Mouse (Mus musculus) mouse embryonic stem cell (cell line): Measurements from ENCODE around the gene Ppm1l.

Source experiments
- in situ Hi-C, 2 experiments: fragments of 300-500 bp; cut with MboI; formaldehyde crosslinking; loops; 1 replicate in 1 of 2; 3 replicates in 1 of 2; pipeline ENCODE4 v1.14.3; 2019 to 2020; ENCODE audit warnings: low sequenced_read_pairs in 2 of 2, low pct_unique_long_range_greater_than_20kb in 1 of 2, mixed read lengths in 1 of 2; ENCODE audit not compliant: unreplicated experiment in 1 of 2

Gene Ppm1l

DNA sequence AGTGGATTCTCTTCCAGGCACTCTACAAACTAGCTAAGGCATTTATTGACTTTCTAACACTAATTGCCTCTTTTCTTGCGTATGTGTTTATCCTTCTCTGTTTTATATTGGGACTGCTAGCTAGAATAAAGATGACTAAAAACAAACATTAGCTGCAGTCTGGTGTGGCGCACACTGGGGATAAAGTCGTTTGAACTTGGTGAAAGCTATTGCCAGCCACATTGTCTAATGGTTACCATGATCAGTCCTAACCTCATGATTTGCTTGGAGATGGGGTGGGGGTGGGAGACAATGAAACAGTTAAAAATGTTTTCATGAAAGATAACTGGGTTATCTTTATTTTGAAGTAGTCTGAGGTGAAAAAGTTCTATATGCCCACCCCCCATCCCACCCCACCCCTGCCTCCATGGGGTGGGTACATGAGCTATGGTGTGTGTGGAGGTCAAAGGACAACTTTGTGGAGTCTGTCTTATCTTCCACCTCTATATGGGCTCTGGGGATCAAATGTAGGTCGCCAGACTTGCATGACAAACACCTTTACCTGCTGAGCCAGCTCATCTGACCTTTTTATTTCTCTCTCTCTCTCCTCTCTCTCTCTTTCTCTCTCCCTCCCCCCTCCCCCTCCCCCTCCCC, 43.7 kb downstream of the Ppm1l start:
- in situ Hi-C loops, result no loop called here

DNA sequence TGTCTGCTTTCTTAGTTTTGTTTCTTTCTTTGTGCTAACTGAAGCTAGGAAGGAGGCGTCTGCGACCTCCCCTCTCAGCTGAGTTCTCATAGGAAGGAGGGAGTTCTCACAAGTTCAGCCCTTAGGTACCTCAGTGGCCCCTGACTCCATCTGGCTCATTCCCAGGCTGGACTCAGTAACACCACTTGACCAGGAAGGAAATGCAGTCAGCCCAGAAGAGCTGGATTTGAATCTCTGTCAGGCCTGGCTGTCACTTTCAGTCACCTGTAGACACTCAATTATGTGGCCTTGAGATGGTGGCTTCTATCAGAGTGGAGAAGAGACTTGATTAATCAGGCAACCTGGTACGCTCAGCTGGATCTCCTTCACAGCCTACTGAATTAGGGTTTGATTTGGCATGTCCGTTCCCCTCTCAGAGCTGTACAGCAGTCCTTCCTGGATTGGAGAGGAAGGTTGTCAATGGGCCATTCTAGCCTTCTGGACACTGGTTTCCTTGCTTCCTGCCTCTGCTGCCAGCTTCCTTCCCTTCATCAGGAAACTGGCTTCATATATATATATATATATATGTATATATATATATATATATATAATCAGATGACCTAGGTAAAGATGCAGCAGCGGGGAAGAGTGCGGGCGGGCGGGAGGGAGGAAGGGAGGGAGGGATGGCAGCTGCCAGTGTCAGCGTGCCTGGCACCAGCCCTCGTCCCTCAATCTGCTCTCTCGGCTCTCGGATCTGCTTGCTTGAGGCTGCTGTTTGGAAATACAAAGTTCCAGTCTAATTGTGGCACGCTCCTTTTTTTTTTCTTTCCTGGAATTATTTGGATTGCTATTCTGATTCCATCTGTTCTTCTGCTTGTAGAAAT, 45.1 kb downstream of the Ppm1l start:
- in situ Hi-C loops, result no loop called here

DNA sequence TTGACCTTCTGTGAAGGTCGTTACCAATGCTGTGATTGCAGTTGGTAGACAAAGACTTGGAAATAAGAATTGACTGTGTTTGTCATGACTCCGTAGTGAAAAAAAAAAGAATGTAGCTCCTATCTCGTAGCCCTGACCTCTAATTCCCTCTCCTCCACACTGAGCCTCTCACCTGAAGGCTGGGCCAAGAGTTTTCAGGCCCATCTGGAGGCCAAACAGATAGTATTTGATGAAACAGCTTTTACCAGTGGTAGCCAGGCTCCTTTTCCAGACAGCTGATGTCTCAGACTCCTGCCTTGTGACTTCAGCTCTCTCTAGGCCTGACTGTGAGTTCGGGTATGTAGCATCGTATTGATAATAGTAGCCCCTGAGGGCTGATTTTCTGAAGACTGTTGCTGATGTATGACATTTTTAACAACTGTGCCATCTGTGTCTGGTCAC, 45.7 kb downstream of the Ppm1l start:
- in situ Hi-C loops, result no loop called here

DNA sequence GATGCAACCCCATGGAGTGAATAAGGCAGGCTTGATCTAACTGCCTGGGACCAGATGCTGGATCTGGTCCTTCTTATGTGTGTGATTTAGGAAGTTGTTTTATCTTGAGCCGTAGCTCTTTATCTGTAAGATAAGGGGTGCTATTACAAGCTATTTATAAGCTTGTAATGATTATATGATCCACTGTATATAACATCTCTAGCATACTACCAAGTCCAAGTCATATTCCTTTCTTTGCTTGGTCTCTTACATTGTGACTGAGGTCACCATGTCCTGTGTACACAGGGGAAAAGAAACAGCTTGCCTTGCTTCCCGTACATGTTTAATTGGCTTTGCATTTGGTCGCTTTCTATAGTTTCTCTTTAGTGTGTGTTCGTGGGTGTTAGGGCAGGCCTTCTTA, 46.2 kb downstream of the Ppm1l start:
- in situ Hi-C loops, result no loop called here

DNA sequence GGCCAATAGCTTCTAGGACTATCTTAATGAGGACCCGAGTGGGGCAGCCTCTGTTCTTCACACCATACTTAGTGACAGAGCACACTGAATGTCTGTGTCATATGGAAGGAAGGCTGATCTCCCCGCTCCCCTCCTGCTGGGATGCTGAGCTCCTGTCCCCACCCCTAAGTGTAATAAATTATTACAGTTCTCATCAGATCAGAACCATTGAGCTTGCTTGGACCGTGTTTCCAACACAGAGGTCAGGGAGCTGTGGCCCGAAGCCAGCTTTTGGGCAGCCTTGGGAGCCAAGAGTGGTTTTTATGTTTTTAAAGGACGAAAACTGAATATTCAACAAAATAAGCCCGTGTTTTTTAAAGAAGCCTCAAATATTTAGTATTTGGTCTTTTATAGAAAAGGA, 47.5 kb downstream of the Ppm1l start:
- in situ Hi-C loops, result no loop called here

DNA sequence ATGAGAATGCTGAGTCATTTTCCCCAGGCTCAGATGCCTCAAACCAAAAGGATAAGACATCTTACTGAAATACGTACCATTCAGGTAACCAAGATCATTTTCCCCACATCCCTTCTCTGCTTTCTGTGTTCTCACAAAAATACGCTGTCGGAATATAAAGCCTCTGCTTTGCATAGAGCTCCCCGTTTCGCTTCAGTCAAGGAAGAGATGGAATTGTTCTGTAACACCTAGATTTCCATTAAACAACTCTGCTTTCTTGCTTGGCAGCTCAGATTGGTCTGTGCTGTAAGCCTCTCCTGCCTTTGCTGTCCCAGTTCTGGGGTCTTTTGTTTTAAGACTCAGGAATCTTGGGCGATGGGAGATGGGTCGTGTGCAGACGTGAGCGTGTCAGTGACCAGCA, 51.3 kb downstream of the Ppm1l start:
- in situ Hi-C loops, result no loop called here

DNA sequence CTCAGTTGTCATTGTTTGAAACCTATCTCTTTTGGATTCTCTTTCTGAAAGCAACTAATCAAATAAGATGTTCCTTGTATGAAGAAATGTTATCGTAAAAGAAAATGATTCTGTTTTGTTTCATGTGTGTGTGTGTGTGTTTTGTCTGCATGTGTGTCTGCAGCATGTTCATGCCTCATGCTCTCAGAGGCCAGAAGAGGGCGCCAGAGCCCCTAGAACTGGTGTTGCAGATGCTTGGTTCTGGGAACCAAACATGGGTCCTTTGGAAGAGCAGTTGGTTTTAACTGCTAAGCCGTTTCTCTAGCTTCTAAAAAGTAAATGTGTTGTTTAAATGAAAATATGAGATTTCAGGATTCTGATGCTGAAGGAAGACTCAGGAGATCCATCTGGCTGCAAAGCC, 56.1 kb downstream of the Ppm1l start:
- in situ Hi-C loops, result no loop called here

DNA sequence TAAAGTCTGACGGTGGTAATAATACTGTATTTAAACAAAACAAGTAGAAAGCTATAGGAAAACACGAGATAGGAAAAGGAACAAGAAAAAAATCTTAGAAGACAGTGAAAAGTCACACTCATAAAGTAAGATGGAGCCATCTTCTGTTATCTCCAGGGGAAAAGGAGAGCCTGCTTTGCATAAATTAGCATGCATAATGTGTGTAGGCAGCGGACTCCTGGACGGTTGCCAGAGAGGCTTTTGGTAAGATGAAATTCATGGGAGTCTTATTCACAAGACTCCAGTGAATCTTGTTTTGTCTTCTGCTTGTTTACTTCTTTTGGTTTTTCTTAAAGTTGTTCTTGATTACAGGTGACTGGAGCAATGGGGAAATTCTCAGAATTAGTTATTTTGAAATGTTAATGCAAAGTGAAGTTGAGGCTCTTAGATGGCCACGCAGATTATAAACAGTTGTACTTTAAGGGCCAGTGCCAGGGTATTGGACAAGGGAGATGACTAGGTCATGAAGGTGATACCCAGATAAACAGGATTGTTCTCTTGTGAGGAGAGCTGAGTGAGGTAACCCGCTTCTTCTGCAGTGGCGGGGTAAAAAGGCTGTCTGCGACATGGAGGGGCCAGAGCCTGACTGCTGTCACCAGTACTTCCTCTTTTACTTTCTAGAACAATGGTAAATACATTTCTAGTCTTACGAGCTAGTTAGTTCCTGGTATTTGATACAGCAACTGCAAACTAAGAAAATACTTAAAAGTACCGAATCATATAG, 57.1 kb downstream of the Ppm1l start:
- in situ Hi-C loops, result no loop called here

DNA sequence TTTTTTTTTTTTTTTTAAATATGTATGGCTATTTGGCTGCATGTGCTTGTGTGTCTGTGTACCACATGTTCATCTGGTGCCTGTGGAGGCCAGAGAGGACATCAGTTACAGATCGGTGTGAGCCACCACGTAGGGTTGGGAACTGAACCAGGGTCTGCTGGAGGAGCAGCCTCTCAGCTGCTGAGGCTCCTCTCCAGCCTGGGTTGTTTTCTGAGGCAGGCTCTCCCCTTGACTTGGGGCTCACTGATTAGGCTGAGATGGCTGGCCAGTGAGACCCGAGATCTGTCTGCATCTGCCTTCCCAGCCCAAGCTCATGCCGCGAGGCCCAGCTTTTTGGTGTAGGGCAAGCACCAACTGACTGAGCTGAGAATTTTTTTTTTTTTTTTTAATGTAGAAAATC, 57.9 kb downstream of the Ppm1l start:
- in situ Hi-C loops, result no loop called here

DNA sequence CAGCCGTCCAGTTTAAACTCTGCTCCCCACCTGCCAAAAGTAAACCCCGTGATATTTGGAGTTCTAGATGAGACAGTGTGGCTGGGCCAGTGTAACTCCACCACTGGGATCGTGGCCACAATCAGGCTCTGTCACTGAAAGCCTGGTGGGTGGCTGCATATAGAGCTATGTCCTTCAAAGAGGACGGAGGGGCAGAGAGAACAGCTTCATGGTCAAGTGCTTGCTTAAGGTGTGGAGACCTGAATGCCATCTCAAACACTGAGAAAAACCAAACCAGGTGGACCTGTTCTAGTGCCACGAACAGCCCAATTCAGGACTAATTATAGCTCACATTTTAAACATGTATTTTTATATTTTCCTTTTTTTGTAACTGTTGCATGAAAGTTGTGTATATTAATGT, 58.3 kb downstream of the Ppm1l start:
- in situ Hi-C loops, result loop anchor here in 1 of 2 experiments (25.0 kb wide), 1 partner anchor 337 kb away; the partner anchor contains the start of gene Nmd3

DNA sequence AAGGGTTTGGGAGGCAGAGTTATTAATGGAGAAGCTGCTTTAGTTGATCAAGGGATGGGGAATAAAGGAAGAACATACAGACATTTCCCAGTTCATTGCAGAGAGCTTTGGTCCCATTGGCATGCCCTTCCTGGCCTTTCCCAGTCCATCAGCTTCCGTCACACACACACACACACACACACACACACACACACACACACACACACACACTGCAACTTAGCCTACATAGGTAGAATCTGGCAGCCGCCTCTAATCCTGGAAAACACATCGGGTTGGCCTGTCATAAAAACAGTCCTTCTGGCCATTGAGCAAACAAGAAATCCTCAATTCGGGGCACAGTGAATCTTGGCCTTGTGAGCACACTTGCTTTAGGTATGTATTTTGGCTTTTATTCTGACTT, 64.6 kb downstream of the Ppm1l start:
- in situ Hi-C loops, result loop anchor here in 1 of 2 experiments (25.0 kb wide), 1 partner anchor 331 kb away; the partner anchor contains the start of gene Nmd3

DNA sequence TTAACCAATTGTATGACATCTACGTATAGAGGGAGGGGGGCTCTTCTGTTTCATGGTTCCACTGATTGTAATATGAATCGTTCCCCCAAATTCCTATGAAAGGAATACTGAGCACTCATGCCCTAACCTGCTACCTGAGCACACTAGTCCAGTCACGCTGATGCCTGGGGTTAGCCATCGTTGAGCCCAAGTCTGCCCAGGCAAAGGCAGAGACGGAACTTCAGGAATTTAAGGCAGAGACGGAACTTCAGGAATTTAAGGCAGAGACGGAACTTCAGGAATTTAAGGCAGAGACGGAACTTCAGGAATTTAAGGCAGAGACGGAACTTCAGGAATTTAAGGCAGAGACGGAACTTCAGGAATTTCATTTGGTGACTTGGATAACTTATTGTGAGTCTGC, 75.2 kb downstream of the Ppm1l start:
- in situ Hi-C loops, result loop anchor here in 1 of 2 experiments (25.0 kb wide), 1 partner anchor 320 kb away; the partner anchor contains the start of gene Nmd3

DNA sequence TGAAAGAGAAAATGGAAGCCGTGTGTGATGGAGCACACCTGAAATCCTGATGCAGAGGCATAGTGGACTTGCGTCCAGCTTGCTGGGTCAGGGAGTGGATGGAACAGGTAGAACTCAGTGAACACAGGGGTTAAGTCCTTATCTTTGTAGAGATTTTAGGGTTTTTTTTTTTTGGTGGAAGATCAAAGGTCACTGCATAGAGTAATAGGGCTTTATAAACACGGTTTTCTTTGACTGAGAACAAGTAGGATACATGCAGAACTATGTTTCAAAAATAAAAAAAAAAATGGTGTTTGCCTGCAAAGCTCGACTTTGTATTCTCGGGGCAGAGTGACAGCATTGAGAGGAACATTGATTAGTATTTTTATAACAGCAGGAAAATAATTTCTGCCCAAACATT, 75.6 kb downstream of the Ppm1l start:
- in situ Hi-C loops, result loop anchor here in 1 of 2 experiments (25.0 kb wide), 1 partner anchor 320 kb away; the partner anchor contains the start of gene Nmd3

DNA sequence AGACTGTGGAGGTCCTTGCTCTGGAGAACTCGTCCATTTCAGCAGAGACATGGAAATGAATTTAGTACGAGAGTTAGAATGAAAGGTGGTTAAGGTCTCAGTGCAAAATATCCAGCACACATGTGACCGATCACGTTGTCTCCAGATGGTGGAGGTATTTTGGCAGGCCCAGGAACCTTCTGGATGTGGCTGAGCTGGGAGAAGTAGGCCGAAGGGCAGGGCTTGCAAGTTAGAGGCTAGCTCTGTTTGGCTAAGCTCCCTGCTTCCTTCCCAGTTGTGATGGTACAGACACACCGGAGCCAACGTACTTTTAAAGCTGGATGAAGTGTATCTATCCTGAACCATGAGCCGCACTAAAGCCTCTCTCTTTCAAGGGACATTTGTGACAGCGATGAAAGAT, 76.4 kb downstream of the Ppm1l start:
- in situ Hi-C loops, result loop anchor here in 1 of 2 experiments (25.0 kb wide), 1 partner anchor 319 kb away; the partner anchor contains the start of gene Nmd3

DNA sequence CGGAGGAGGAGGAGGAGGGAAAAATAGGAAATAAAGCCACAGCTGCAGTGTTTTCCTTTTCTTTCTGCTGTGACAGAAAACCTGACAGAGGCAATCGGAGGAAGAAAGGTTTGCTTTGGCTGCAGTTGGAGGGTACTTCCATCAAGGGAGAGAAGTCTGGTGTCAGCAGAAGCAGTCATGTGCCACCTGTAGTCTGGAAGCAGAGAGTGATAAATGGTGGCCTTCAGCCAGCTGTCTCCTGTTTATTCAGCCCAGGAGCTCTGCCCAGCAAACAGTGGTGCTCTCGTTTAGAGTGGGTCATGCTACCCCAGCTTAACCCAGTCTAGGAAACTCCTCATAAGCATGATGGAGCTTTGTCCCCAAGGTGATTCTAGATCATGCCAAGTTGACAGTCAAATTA, 77.3 kb downstream of the Ppm1l start:
- in situ Hi-C loops, result loop anchor here in 1 of 2 experiments (25.0 kb wide), 1 partner anchor 318 kb away; the partner anchor contains the start of gene Nmd3

DNA sequence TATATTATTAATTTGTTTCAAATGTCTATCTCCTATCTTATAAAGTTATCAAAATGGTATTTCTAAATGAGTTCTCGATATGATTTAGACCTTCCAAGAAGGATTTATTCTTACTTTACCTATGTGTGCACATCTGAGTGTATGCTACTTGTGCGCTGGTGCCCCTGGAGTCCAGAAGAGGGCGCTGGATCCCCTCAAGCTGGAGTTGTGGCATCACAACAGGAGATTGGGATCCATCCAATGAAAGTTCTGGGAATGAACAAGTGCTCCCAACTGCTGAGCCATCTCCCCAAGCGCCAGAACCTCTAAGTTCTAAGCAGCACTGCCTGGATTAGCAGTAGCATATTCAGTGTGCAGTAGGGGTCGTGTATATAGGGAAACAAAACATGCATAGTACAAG, 78.4 kb downstream of the Ppm1l start:
- in situ Hi-C loops, result loop anchor here in 1 of 2 experiments (25.0 kb wide), 1 partner anchor 317 kb away; the partner anchor contains the start of gene Nmd3

DNA sequence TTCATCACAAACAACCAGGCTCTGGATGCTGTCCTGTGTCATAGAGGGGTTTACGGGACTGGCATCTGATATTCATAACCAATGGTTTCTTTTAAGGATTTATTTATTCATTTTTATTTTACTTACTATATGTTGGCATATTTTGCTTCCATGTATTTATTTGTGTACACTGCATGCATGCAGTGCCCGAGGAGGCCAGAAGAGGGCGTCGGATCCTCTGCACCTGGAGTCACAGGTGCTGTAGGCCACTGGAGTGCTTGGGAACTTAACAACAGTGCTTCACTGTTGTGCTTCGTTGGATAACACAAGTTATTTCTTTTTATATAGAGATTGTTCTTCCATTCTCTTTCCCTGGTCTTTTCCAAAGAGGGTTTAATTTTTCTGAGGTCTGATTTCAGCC, 81.1 kb downstream of the Ppm1l start:
- in situ Hi-C loops, result loop anchor here in 1 of 2 experiments (25.0 kb wide), 1 partner anchor 315 kb away; the partner anchor contains the start of gene Nmd3

DNA sequence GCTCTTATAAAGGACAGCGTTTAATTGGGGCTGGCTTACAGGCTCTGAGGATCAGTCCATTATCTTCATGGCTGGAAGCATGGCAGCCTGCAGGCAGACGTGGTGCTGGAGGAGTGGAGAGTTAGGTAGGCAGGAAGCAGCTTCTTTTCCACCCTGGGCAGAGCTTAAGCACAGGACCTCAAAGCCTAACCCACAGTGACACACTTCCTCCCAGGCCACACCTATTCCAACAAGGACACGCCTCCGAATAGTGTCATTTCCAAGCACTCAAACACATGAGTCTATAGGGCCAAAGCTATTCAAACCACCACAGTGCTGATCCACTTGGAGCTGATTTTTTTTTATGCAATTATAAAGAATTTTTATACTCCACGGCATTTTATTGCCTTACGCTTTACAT, 82.7 kb downstream of the Ppm1l start:
- in situ Hi-C loops, result loop anchor here in 1 of 2 experiments (25.0 kb wide), 1 partner anchor 313 kb away; the partner anchor contains the start of gene Nmd3
